18 mouse cellular contexts compared by ENCODE assay signal in the genomic region with DNA sequence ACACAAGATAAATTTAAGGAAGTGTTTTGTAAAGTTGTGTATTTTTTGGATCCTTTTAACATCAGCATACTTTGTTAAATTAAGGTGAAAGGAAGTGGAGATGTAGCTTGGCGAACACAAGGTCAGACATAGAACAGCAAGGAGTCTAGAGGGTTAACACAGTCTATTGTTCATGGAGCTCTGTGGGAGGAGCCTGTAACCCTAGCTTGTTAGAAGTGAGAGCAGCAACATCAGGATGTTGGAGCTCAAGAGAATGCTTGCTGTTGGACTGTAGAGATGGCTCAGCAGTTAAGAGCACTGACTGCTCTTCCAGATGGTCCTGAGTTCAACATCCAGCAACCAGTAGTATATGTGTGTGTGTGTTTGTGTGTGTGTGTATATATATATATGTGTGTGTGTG. TPM values are rescaled to one million over a fixed set of nuclear protein-coding genes. Genes with fewer than 3 reads are reported as not detected.
DNase-seq lines count a peak whose midpoint lies in the region; ATAC-seq and TF ChIP-seq lines count a peak whose summit lies in the region.
"Had no signal": no experiment of that assay in that cellular context is flagged by ENCODE, and none has a peak within 500 bp of the region (broad histone marks: within the 10 kb centered on the region; RNA-seq: fewer than 3 reads in every experiment).

No protein-coding gene starts in this region.

- H3K36me3 ChIP-seq in heart, embryonic 16.5 days (ENCODE audit: control insufficient read depth, insufficient read depth), result no peaks in the 10 kb centered on the region
- no peaks in the 10 kb centered on the region for H3K36me3 ChIP-seq in MEL (ENCODE audit: control insufficient read depth in 1 of 2, insufficient read depth in 2 of 2, low read length in 2 of 2)
- H3K36me3 ChIP-seq in liver, postnatal 0 days (replicated peaks; ENCODE audit: insufficient read depth, low read length), result no peaks in the 10 kb centered on the region
- H3K36me3 ChIP-seq: forebrain, embryonic 10.5 days had no signal

- H3K27ac ChIP-seq in heart, embryonic 16.5 days (ENCODE audit: low read length), result no peak overlapping the region
- no peak overlapping the region for H3K27ac ChIP-seq in MEL (ENCODE audit: control insufficient read depth, low read depth, low read length)
- 0 out of 2 replicates have a peak overlapping the region, but pooled peaks have one; percentile 68 for H3K27ac ChIP-seq in liver, postnatal 0 days (ENCODE audit: low read depth)
- H3K27ac ChIP-seq: forebrain, embryonic 10.5 days; hindbrain, embryonic 14.5 days had no signal

- H3K4me2 ChIP-seq in heart, embryonic 16.5 days (ENCODE audit: low read depth, low read length), result 0 out of 2 replicates have a peak overlapping the region, but pooled peaks have one; percentile 11
- peak overlapping the region; percentile 28 for H3K4me2 ChIP-seq in liver, postnatal 0 days (ENCODE audit: low read depth, low read length)
- H3K4me2 ChIP-seq: hindbrain, embryonic 14.5 days had no signal

- TF ChIP-seq POLR2A in MEL (IDR thresholded peaks at IDR 0.05; ENCODE audit: control insufficient read depth in 1 of 2, insufficient read depth in 1 of 2, low read depth in 1 of 2, low read length in 2 of 2, poor library complexity in 1 of 2), result no peak

- no peak for TF ChIP-seq RAD21 in MEL (IDR thresholded peaks at IDR 0.05; ENCODE audit: low read depth, low read length)

- no peaks in the 10 kb centered on the region for H3K79me2 ChIP-seq in MEL (ENCODE audit: control insufficient read depth, insufficient read depth, low read length, poor library complexity)

- no peak for TF ChIP-seq EP300 in MEL (IDR thresholded peaks at IDR 0.05; ENCODE audit: low read depth in 1 of 2, low read length in 2 of 2)
- no peak for TF ChIP-seq EP300 in liver, postnatal 0 days (IDR thresholded peaks at IDR 0.05; ENCODE audit: low read depth)

- H3K4me1 ChIP-seq in heart, embryonic 16.5 days (ENCODE audit: control insufficient read depth, insufficient read depth, low read length), result no peaks in the 10 kb centered on the region
- 0 out of 4 replicates have a peak, but pooled peaks cover 0 to 9% of the 10 kb centered on the region in 2 experiments for H3K4me1 ChIP-seq in MEL (ENCODE audit: control insufficient read depth in 1 of 2, insufficient read depth in 2 of 2, low read length in 2 of 2)
- no peaks in the 10 kb centered on the region; the same call in 1 of the 2 replicates for H3K4me1 ChIP-seq in liver, postnatal 0 days (ENCODE audit: insufficient read depth)
- H3K4me1 ChIP-seq: forebrain, embryonic 10.5 days had no signal

- H3K27me3 ChIP-seq in heart, embryonic 16.5 days (ENCODE audit: control insufficient read depth, insufficient read depth, low read length), result no peaks in the 10 kb centered on the region
- no peaks in the 10 kb centered on the region for H3K27me3 ChIP-seq in MEL (ENCODE audit: control insufficient read depth in 1 of 2, insufficient read depth in 2 of 2, low read length in 2 of 2)
- no peaks in the 10 kb centered on the region for H3K27me3 ChIP-seq in liver, postnatal 0 days (ENCODE audit: insufficient read depth, low read length)
- H3K27me3 ChIP-seq: CH12.LX had no signal

- ATAC-seq in heart, embryonic 16.5 days (replicated peaks; ENCODE audit: extremely low read depth, insufficient read depth, low FRiP score), result no peak
- peak; percentile 24 for ATAC-seq in liver, postnatal 0 days

- WGBS in heart, embryonic 16.5 days, result 52% methylated on average over 1 of the region's 1 CpGs
- WGBS in liver, postnatal 0 days (ENCODE audit: insufficient replicate concordance), result 38% methylated on average over 1 of the region's 1 CpGs

- no peak for DNase-seq in heart, postnatal 36 days
- peak; percentile 23 for DNase-seq in MEL (ENCODE audit: low read depth, low spot score)
- peak; percentile 9 for DNase-seq in embryo, embryonic 11.5 days (ENCODE audit: low read depth, low spot score)
- no peak for DNase-seq in liver, postnatal 0 days
- no peak for DNase-seq in right cerebral cortex, postnatal 4 days
- DNase-seq in adrenal gland, postnatal 25 days, result no peak
- DNase-seq: cerebellum, adult 9-11 months; gastrocnemius, postnatal 25 days; lung, postnatal 10 days; thymus, adult 2 months had no signal

- no peak for TF ChIP-seq CTCF in MEL (IDR thresholded peaks at IDR 0.05 in 2 of 3, conservative IDR thresholded peaks at IDR 0.05 in 1 of 3; ENCODE audit: control insufficient read depth in 1 of 3, insufficient read depth in 1 of 3, low read depth in 2 of 3, low read length in 3 of 3, poor library complexity in 1 of 3, severe bottlenecking in 1 of 3)
- no peak for TF ChIP-seq CTCF in liver, postnatal 0 days (IDR thresholded peaks at IDR 0.05; ENCODE audit: low read depth)

- H3K9ac ChIP-seq in heart, embryonic 16.5 days (ENCODE audit: low read length), result no peak overlapping the region
- H3K9ac ChIP-seq in MEL (ENCODE audit: control insufficient read depth, low read depth, low read length, poor library complexity, severe bottlenecking), result no peak overlapping the region
- no peak overlapping the region for H3K9ac ChIP-seq in liver, postnatal 0 days (replicated peaks)
- H3K9ac ChIP-seq: hindbrain, embryonic 14.5 days had no signal

- intact Hi-C loops in heart, postnatal 36 days (cut with DNase I), result no loop called here

- H3K9me3 ChIP-seq in heart, embryonic 16.5 days (replicated peaks; ENCODE audit: control insufficient read depth, low read length), result no peaks in the 10 kb centered on the region
- H3K9me3 ChIP-seq in MEL (replicated peaks; ENCODE audit: insufficient read depth, low read length), result no peaks in the 10 kb centered on the region
- H3K9me3 ChIP-seq in liver, postnatal 0 days (ENCODE audit: low read length), result no peaks in the 10 kb centered on the region
- H3K9me3 ChIP-seq: forebrain, embryonic 10.5 days had no signal

- no peak overlapping the region for H3K4me3 ChIP-seq in heart, embryonic 16.5 days (ENCODE audit: low read length)
- H3K4me3 ChIP-seq in MEL (ENCODE audit: control insufficient read depth in 1 of 2, insufficient read depth in 1 of 2, low read depth in 2 of 2, low read length in 2 of 2), result no peak overlapping the region
- no peak overlapping the region for H3K4me3 ChIP-seq in liver, postnatal 0 days (ENCODE audit: low read depth, low read length)
- H3K4me3 ChIP-seq: forebrain, embryonic 10.5 days had no signal

TF ChIP-seq in MEL, 35 proteins besides CTCF, POLR2A, EP300 and RAD21 (continues in another document):
- TF ChIP-seq GABPA (IDR thresholded peaks at IDR 0.05; ENCODE audit: low read depth, low read length) (no peak), ELF1 (IDR thresholded peaks at IDR 0.05; ENCODE audit: low read depth, low read length) (no peak), E2F4 (IDR thresholded peaks at IDR 0.05; ENCODE audit: borderline replicate concordance, low read depth, low read length) (no peak), NELFE (IDR thresholded peaks at IDR 0.05; ENCODE audit: low read depth, low read length) (no peak), RCOR1 (IDR thresholded peaks at IDR 0.05; ENCODE audit: low read depth, low read length) (no peak), SIN3A (IDR thresholded peaks at IDR 0.05; ENCODE audit: low read length) (no peak), TBP (IDR thresholded peaks at IDR 0.05; ENCODE audit: low read depth, low read length) (no peak), TCF12 (IDR thresholded peaks at IDR 0.05; ENCODE audit: low read depth, low read length) (no peak)

RNA-seq across cellular contexts. Expression of gene Retn, which starts 6.6 kb away (rescaled TPM):
- polyA plus RNA-seq in heart, embryonic 16.5 days (2015; fragmentation: Nextera tagmentation; extraction: Ambion mirVana), result not detected in 2 replicates
- 1 to 10 TPM in 1 of 2 experiments, under 1 TPM in 1; 0.84 to 1.6 TPM for total RNA-seq in heart, postnatal 36 days (2021)
- total RNA-seq in MEL (2012; rRNA removed), result 0.23 and 0.33 TPM in 2 replicates
- polyA plus RNA-seq in MEL (2012; ENCODE audit: insufficient read depth in 1 of 2, insufficient read length in 2 of 2, low read depth in 1 of 2, low replicate concordance in 2 of 2, missing spikeins in 1 of 2), result 1 to 10 TPM in 1 of 2 experiments, not detected in 1; 1.1 TPM
- not detected in 2 replicates for polyA plus RNA-seq in liver, postnatal 0 days (2015; fragmentation: Nextera tagmentation; extraction: Ambion mirVana)
- total RNA-seq in adrenal gland, postnatal 25 days (2021), result 32.6 and 32.8 TPM in 2 replicates
- total RNA-seq: CH12.LX; monocyte, adult 5-6 weeks had no signal

RNA-seq across cellular contexts. Expression of gene Mcemp1, which starts 16.6 kb away (rescaled TPM):
- 0.55 and 0.58 TPM in 2 replicates for polyA plus RNA-seq in heart, embryonic 16.5 days (2015; fragmentation: Nextera tagmentation; extraction: Ambion mirVana)
- under 1 TPM; 0.39 to 0.46 TPM for total RNA-seq in heart, postnatal 36 days (2021)
- total RNA-seq in MEL (2012; rRNA removed), result not detected in 2 replicates
- polyA plus RNA-seq in MEL (2012; ENCODE audit: insufficient read depth in 1 of 2, insufficient read length in 2 of 2, low read depth in 1 of 2, low replicate concordance in 2 of 2, missing spikeins in 1 of 2), result not detected
- polyA plus RNA-seq in liver, postnatal 0 days (2015; fragmentation: Nextera tagmentation; extraction: Ambion mirVana), result 11.9 and 12.8 TPM in 2 replicates
- 0.21 TPM in 1 of 2 replicates, not detected in the other for total RNA-seq in adrenal gland, postnatal 25 days (2021)
- total RNA-seq: gastrocnemius, postnatal 25 days; left cerebral cortex, postnatal 25 days had no signal

RNA-seq across cellular contexts. Expression of gene Stxbp2, which starts 18.2 kb away (rescaled TPM):
- 47.3 and 50.4 TPM in 2 replicates for polyA plus RNA-seq in heart, embryonic 16.5 days (2015; fragmentation: Nextera tagmentation; extraction: Ambion mirVana)
- total RNA-seq in heart, postnatal 36 days (2021), result 1 to 10 TPM; 4.4 to 6.4 TPM
- 81.1 and 82.1 TPM in 2 replicates for total RNA-seq in MEL (2012; rRNA removed)
- polyA plus RNA-seq in MEL (2012; ENCODE audit: insufficient read depth in 1 of 2, insufficient read length in 2 of 2, low read depth in 1 of 2, low replicate concordance in 2 of 2, missing spikeins in 1 of 2), result 100 to 1,000 TPM; 117 to 186 TPM
- 40.5 and 46.9 TPM in 2 replicates for polyA plus RNA-seq in liver, postnatal 0 days (2015; fragmentation: Nextera tagmentation; extraction: Ambion mirVana)
- total RNA-seq in adrenal gland, postnatal 25 days (2021), result 123 and 133 TPM in 2 replicates

RNA-seq across cellular contexts. Expression of gene Fcor, which starts 23.2 kb away (rescaled TPM):
- 4.3 and 4.4 TPM in 2 replicates for polyA plus RNA-seq in heart, embryonic 16.5 days (2015; fragmentation: Nextera tagmentation; extraction: Ambion mirVana)
- 1 to 10 TPM in 1 of 2 experiments, not detected in 1; 2.5 TPM for total RNA-seq in heart, postnatal 36 days (2021)
- 0.59 TPM in 1 of 2 replicates, not detected in the other for total RNA-seq in MEL (2012; rRNA removed)
- under 1 TPM in 1 of 2 experiments, not detected in 1; 0.84 TPM for polyA plus RNA-seq in MEL (2012; ENCODE audit: insufficient read depth in 1 of 2, insufficient read length in 2 of 2, low read depth in 1 of 2, low replicate concordance in 2 of 2, missing spikeins in 1 of 2)
- 2.7 and 3.4 TPM in 2 replicates for polyA plus RNA-seq in liver, postnatal 0 days (2015; fragmentation: Nextera tagmentation; extraction: Ambion mirVana)
- 23.1 and 33.7 TPM in 2 replicates for total RNA-seq in adrenal gland, postnatal 25 days (2021)
- total RNA-seq: CH12.LX had no signal

RNA-seq across cellular contexts. Expression of gene Pcp2, which starts 23.6 kb away (rescaled TPM):
- polyA plus RNA-seq in heart, embryonic 16.5 days (2015; fragmentation: Nextera tagmentation; extraction: Ambion mirVana), result 0.17 and 0.34 TPM in 2 replicates
- not detected for total RNA-seq in heart, postnatal 36 days (2021)
- 0.29 and 0.54 TPM in 2 replicates for total RNA-seq in MEL (2012; rRNA removed)
- polyA plus RNA-seq in MEL (2012; ENCODE audit: insufficient read depth in 1 of 2, insufficient read length in 2 of 2, low read depth in 1 of 2, low replicate concordance in 2 of 2, missing spikeins in 1 of 2), result under 1 TPM in 1 of 2 experiments, not detected in 1; 0.35 TPM
- 0.07 TPM in 1 of 2 replicates, not detected in the other for polyA plus RNA-seq in liver, postnatal 0 days (2015; fragmentation: Nextera tagmentation; extraction: Ambion mirVana)
- not detected in 2 replicates for total RNA-seq in adrenal gland, postnatal 25 days (2021)
- total RNA-seq: left cerebral cortex, postnatal 25 days had no signal
- polyA plus RNA-seq: large intestine, adult 2 months; spleen, adult 2 months had no signal

Comparison
In these comparisons a context has a peak if more than half of its experiments do, and no peak if none do; other contexts are left out.
1. DNase-seq: peak in MEL (single experiment) and embryo, embryonic 11.5 days (single experiment); none in heart, postnatal 36 days (0 of 2), liver, postnatal 0 days (single experiment), right cerebral cortex, postnatal 4 days (single experiment) and adrenal gland, postnatal 25 days (single experiment).
2. RNA of gene Retn, which starts 6.6 kb away (total RNA-seq): 32.6 to 32.8 TPM in adrenal gland, postnatal 25 days; 0.84 to 1.6 TPM in heart, postnatal 36 days and 0.23 to 0.33 TPM in MEL; every median in the first group is over 10 times any median in the second.
3. RNA of gene Stxbp2, which starts 18.2 kb away (total RNA-seq): 123 to 133 TPM in adrenal gland, postnatal 25 days and 81.1 to 82.1 TPM in MEL; 4.4 to 6.4 TPM in heart, postnatal 36 days; every median in the first group is over 10 times any median in the second.